In genomic region chr4:129223421-129224281, GRCm38 (mm10) we compare ENCODE assay signal across 8 mouse cellular contexts. TPM values are rescaled to one million over a fixed set of nuclear protein-coding genes. Genes with fewer than 3 reads are reported as not detected.
DNase-seq lines count a peak whose midpoint lies in the region; ATAC-seq lines count a peak whose summit lies in the region.

No protein-coding gene starts in this region.

- H3K9me3 ChIP-seq in lung, embryonic 15.5 days, result no peaks in the 10 kb centered on the region
- no peaks in the 10 kb centered on the region for H3K9me3 ChIP-seq in limb, embryonic 12.5 days
- H3K9me3 ChIP-seq in stomach, embryonic 14.5 days (ENCODE audit: control insufficient read depth, low read depth, low read length), result no peaks in the 10 kb centered on the region

- peaks cover 34% of the 10 kb centered on the region for H3K4me1 ChIP-seq in lung, embryonic 15.5 days
- H3K4me1 ChIP-seq in limb, embryonic 12.5 days (replicated peaks), result peaks cover 65% of the 10 kb centered on the region
- H3K4me1 ChIP-seq in stomach, embryonic 14.5 days (ENCODE audit: control insufficient read depth, insufficient read depth, low read length), result peaks cover 28% of the 10 kb centered on the region

- ATAC-seq in cerebellum, adult (ENCODE audit: insufficient number of reproducible peaks, low FRiP score, low TSS enrichment), result no peak
- no peak for ATAC-seq in lung, embryonic 15.5 days (ENCODE audit: borderline replicate concordance, extremely low read depth, low FRiP score, low TSS enrichment)
- ATAC-seq in limb, embryonic 12.5 days (ENCODE audit: insufficient number of reproducible peaks, insufficient read depth, low FRiP score, low TSS enrichment, low read depth), result 0 out of 2 replicates have a peak, but pooled peaks have one; percentile 33
- ATAC-seq in stomach, embryonic 14.5 days (ENCODE audit: insufficient number of reproducible peaks, insufficient read depth, low FRiP score, low read depth), result peak; percentile 25; the same call in 1 of the 2 replicates

- H3K4me3 ChIP-seq in lung, embryonic 15.5 days, result peak overlapping the region; percentile 18
- peak overlapping the region; percentile 27 for H3K4me3 ChIP-seq in limb, embryonic 12.5 days (replicated peaks)
- peak overlapping the region; percentile 15 for H3K4me3 ChIP-seq in stomach, embryonic 14.5 days (ENCODE audit: low read depth, low read length)

- peak overlapping the region; percentile 50 for H3K4me2 ChIP-seq in lung, embryonic 15.5 days
- peak overlapping the region; percentile 55 for H3K4me2 ChIP-seq in limb, embryonic 12.5 days
- H3K4me2 ChIP-seq in stomach, embryonic 14.5 days (replicated peaks; ENCODE audit: low read depth, low read length), result peak overlapping the region; percentile 37

- peaks cover 27% of the 10 kb centered on the region for H3K36me3 ChIP-seq in lung, embryonic 15.5 days
- H3K36me3 ChIP-seq in limb, embryonic 12.5 days, result peaks cover 68% of the 10 kb centered on the region
- H3K36me3 ChIP-seq in stomach, embryonic 14.5 days (ENCODE audit: control insufficient read depth, insufficient read depth, low read length), result peaks cover 54% of the 10 kb centered on the region

- peak; percentile 40 for DNase-seq in cerebellum, adult 11 months
- no peak for DNase-seq in lung, postnatal 4 days
- no peak for DNase-seq in T-cell, adult 2 months (ENCODE audit: low spot score)
- no peak for DNase-seq in ovary, postnatal 36 days (ENCODE audit: low spot score)

- WGBS in lung, embryonic 15.5 days, result 43% methylated on average over 55 of the region's 55 CpGs
- WGBS in limb, embryonic 12.5 days, result 35% methylated on average over 55 of the region's 55 CpGs
- 45% methylated on average over 55 of the region's 55 CpGs for WGBS in stomach, embryonic 14.5 days

- peaks cover 19% of the 10 kb centered on the region; the same call in 1 of the 2 replicates for H3K27me3 ChIP-seq in lung, embryonic 15.5 days
- peaks cover 44% of the 10 kb centered on the region for H3K27me3 ChIP-seq in limb, embryonic 12.5 days
- no peaks in the 10 kb centered on the region for H3K27me3 ChIP-seq in stomach, embryonic 14.5 days (ENCODE audit: control insufficient read depth, insufficient read depth, low read length)

- H3K27ac ChIP-seq in lung, embryonic 15.5 days, result no peak overlapping the region
- no peak overlapping the region for H3K27ac ChIP-seq in limb, embryonic 12.5 days
- H3K27ac ChIP-seq in stomach, embryonic 14.5 days (ENCODE audit: low read length), result no peak overlapping the region

- 0 out of 2 replicates have a peak overlapping the region, but pooled peaks have one; percentile 14 for H3K9ac ChIP-seq in lung, embryonic 15.5 days
- peak overlapping the region; percentile 51 for H3K9ac ChIP-seq in limb, embryonic 12.5 days (replicated peaks)
- H3K9ac ChIP-seq in stomach, embryonic 14.5 days (replicated peaks; ENCODE audit: low read depth, low read length), result no peak overlapping the region

RNA-seq across cellular contexts. Expression of gene Yars, which starts 34.1 kb away (rescaled TPM):
- polyA plus RNA-seq in lung, embryonic 15.5 days (2015; fragmentation: Nextera tagmentation; extraction: Ambion mirVana), result 66.4 and 69.8 TPM in 2 replicates
- polyA plus RNA-seq in limb, embryonic 12.5 days (2016; fragmentation: Nextera tagmentation; extraction: Ambion mirVana), result 78.7 and 80.2 TPM in 2 replicates
- 81.6 and 84.6 TPM in 2 replicates for polyA plus RNA-seq in stomach, embryonic 14.5 days (2014; fragmentation: Nextera tagmentation; extraction: Ambion mirVana)

RNA-seq across cellular contexts. Expression of gene S100pbp, which starts 34.1 kb away (rescaled TPM):
- 13.5 and 14.4 TPM in 2 replicates for polyA plus RNA-seq in lung, embryonic 15.5 days (2015; fragmentation: Nextera tagmentation; extraction: Ambion mirVana)
- 31.2 and 32.7 TPM in 2 replicates for polyA plus RNA-seq in limb, embryonic 12.5 days (2016; fragmentation: Nextera tagmentation; extraction: Ambion mirVana)
- polyA plus RNA-seq in stomach, embryonic 14.5 days (2014; fragmentation: Nextera tagmentation; extraction: Ambion mirVana), result 18.2 and 20.3 TPM in 2 replicates

RNA-seq across cellular contexts. Expression of gene C77080, which starts 37.6 kb away (rescaled TPM):
- polyA plus RNA-seq in lung, embryonic 15.5 days (2015; fragmentation: Nextera tagmentation; extraction: Ambion mirVana), result 5.2 and 6.8 TPM in 2 replicates
- 4.6 and 5.1 TPM in 2 replicates for polyA plus RNA-seq in limb, embryonic 12.5 days (2016; fragmentation: Nextera tagmentation; extraction: Ambion mirVana)
- polyA plus RNA-seq in stomach, embryonic 14.5 days (2014; fragmentation: Nextera tagmentation; extraction: Ambion mirVana), result 6.8 and 8.0 TPM in 2 replicates

Comparison
In these comparisons a context has a peak if more than half of its experiments do, and no peak if none do; other contexts are left out.
1. ATAC-seq: peak in limb, embryonic 12.5 days (single experiment) and stomach, embryonic 14.5 days (single experiment); none in cerebellum, adult (single experiment) and lung, embryonic 15.5 days (single experiment).
2. Peak in every context shown above with its lines, with median percentiles within 50 percentile points of each other: H3K4me2 ChIP-seq and H3K4me3 ChIP-seq.